Mouse (Mus musculus) forebrain, embryonic 14.5 days (tissue): Measurements from ENCODE around the gene Bgn. TPM values are rescaled to one million over a fixed set of nuclear protein-coding genes. Genes with fewer than 3 reads are reported as not detected.

Experiments used
- ATAC-seq: fragments of 200-750 bp; cut with Nextera tagmentation; 2 replicates; pipeline ENCODE4 v1.8.0; 2017; ENCODE audit warnings: mild to moderate bottlenecking, moderate library complexity
- DNase-seq: peaks from one replicate; pipeline ENCODE4 v3.0.0-alpha.2; 2015; ENCODE audit warnings: low spot score
- H3K27ac ChIP-seq: fragments of 300-500 bp; sonication (generic); 2 replicates; pipeline ENCODE4 v1.5.1; 2014; ENCODE audit warnings: low read depth, mild to moderate bottlenecking, control low read depth, low read length, moderate library complexity
- H3K27me3 ChIP-seq: fragments of 300-500 bp; sonication (generic); replicated peaks from 2 replicates; pipeline ENCODE4 v1.6.1; 2014; ENCODE audit warnings: low read length, control low read depth, mixed read lengths; ENCODE audit not compliant: control insufficient read depth, insufficient read depth
- H3K36me3 ChIP-seq: fragments of 300-500 bp; sonication (generic); 2 replicates; pipeline ENCODE4 v1.6.1; 2014; ENCODE audit warnings: low read length, control low read depth; ENCODE audit not compliant: control insufficient read depth, insufficient read depth
- H3K4me1 ChIP-seq: fragments of 300-500 bp; sonication (generic); 2 replicates; pipeline ENCODE4 v1.6.1; 2014; ENCODE audit warnings: antibody characterized with exemption, low read length, control low read depth; ENCODE audit not compliant: control insufficient read depth, insufficient read depth
- H3K4me2 ChIP-seq: fragments of 300-500 bp; sonication (generic); 2 replicates; pipeline ENCODE4 v1.6.1; 2014; ENCODE audit warnings: mild to moderate bottlenecking, control low read depth, low read length
- H3K4me3 ChIP-seq: fragments of 300-500 bp; sonication (generic); 2 replicates; pipeline ENCODE4 v1.5.1; 2014; ENCODE audit warnings: low read depth, low read length, control low read depth
- H3K9ac ChIP-seq: fragments of 300-500 bp; sonication (generic); 2 replicates; pipeline ENCODE4 v1.6.1; 2014; ENCODE audit warnings: mild to moderate bottlenecking, low read length, control low read depth, moderate library complexity
- H3K9me3 ChIP-seq: fragments of 300-500 bp; sonication (generic); replicated peaks from 2 replicates; pipeline ENCODE4 v1.6.1; 2016; ENCODE audit warnings: low read length, control low read depth, mixed read lengths; ENCODE audit not compliant: control insufficient read depth
- WGBS: fragments of 180-500 bp; shearing (Covaris S2); extraction: QIAGEN DNeasy Blood & Tissue Kit; methylation state at CpG from one replicate; pipeline ENCODE4 v1.1.7; 2014; 5-methylcytosine and 5-hydroxymethylcytosine counted together
- polyA plus RNA-seq: library from polyadenylated mRNA; unstranded; fragments of >200 nt; fragmentation: Nextera tagmentation; extraction: Ambion mirVana; gene quantifications from 2 replicates; pipeline ENCODE4 v1.2.1, GENCODE M21; 2014

Bgn gene
- polyA plus RNA-seq, 1 experiment from 2014 or later: 15.5 TPM

DNA sequence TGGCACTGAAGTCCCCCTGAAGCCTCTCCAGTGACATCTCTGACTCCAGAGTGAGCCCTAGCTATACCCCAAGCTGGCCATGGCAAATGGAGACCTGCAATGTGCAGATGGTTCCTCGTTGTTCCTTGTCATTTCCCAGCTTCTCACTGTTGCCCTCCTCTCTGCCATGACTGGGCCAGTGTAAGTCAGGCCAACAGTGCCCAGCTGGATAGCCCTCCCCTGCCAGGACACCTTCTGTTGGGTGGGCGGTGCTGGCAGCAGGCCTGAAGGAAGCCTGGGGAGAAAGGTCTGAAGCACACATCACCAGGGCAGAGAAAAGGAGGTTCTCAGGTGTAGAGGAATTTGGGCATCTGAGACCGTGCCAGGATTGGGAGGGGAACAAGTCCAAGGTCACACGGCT is 23.2 kb downstream of the Bgn start:
- H3K9me3 ChIP-seq: no peaks in the 10 kb centered on the region
- 0 out of 2 replicates have a peak, but pooled peaks cover 12% of the 10 kb centered on the region for H3K27me3 ChIP-seq
- no peak for ATAC-seq
- no peak overlapping the region for H3K9ac ChIP-seq
- no peak overlapping the region for H3K27ac ChIP-seq
- no peaks in the 10 kb centered on the region for H3K4me1 ChIP-seq
- no peak overlapping the region for H3K4me3 ChIP-seq
- DNase-seq: no peak
- no peaks in the 10 kb centered on the region for H3K36me3 ChIP-seq
- no peak overlapping the region for H3K4me2 ChIP-seq
- 78% methylated on average over 4 of the region's 4 CpGs for WGBS

DNA sequence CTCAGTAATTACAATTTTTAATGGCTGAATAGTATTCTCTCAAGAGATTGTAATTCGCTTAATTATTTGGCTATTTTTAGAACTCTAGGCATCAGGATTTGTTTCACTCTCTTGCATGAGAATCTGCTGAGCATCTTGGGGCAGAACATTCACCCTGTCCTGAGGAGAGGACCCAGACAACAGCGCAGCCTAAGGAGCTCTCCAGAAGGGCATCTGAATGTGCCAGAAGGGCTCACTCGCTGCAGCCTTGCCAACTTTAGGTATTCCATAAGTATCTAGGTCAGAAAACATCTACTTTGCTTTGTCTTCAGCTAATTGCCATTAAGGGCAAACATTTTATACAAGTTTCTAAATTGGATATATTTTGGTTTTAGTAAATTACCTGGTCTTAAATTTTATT is 25.8 kb downstream of the Bgn start:
- Histone ChIP-seq H3K9ac (no peak overlapping the region), H3K27ac (no peak overlapping the region), H3K4me2 (no peak overlapping the region), H3K4me3 (no peak overlapping the region), H3K4me1 (no peaks in the 10 kb centered on the region), H3K27me3 (0 out of 2 replicates have a peak, but pooled peaks cover 2% of the 10 kb centered on the region), H3K9me3 (no peaks in the 10 kb centered on the region), H3K36me3 (no peaks in the 10 kb centered on the region)
- no peak for ATAC-seq
- WGBS: 89% methylated on average over 3 of the region's 3 CpGs
- no peak for DNase-seq

DNA sequence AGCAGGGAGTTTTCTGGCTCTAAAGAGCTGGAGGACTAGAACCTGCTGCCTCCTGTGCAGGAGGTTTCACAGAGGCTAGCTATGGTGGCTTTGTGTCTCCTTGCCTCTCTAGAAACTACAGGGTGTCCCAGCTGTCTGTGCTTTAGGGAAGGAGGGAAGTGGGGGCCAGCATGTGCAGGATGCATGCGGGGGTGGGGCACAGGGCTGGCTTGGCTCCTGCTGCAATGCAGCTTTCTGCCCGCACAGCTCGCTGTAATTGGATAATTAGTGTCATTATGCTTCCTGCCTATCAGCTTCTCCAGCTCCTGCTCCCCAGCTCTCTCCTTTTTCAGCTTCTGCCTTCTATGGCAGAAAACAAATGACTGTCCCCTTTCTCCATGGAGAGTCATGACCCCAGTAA is 29.5 kb downstream of the Bgn start:
- Histone ChIP-seq H3K4me3 (no peak overlapping the region), H3K4me1 (no peaks in the 10 kb centered on the region), H3K27ac (0 out of 2 replicates have a peak overlapping the region, but pooled peaks have one; percentile 27), H3K9ac (no peak overlapping the region), H3K36me3 (no peaks in the 10 kb centered on the region), H3K4me2 (no peak overlapping the region), H3K9me3 (no peaks in the 10 kb centered on the region), H3K27me3 (no peaks in the 10 kb centered on the region)
- ATAC-seq (peak; percentile 88), DNase-seq (peak; percentile 57)
- 25% methylated on average over 3 of the region's 3 CpGs for WGBS

DNA sequence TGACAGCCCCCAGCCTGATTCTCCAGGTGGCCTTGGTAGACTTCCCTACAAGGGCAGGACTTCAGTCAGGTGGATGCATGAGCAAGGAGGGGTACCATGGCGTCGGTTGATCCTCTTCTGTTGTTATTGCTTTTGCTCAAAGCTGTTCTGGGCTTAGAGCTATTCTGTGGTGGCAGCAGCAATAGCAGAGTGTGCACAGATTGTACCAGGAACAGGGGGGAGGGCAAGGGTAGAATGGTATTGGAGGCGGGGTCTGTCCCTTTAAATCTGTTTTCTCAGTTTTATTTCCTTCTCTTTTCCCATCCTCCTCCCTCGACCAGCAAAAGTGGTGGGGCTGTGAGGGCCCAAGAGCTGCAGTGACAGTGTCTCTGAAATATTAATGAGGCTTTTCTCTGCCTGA is 33.2 kb downstream of the Bgn start:
- Histone ChIP-seq H3K4me1 (no peaks in the 10 kb centered on the region), H3K27ac (no peak overlapping the region), H3K36me3 (no peaks in the 10 kb centered on the region), H3K9ac (no peak overlapping the region), H3K4me2 (no peak overlapping the region), H3K27me3 (no peaks in the 10 kb centered on the region), H3K4me3 (no peak overlapping the region), H3K9me3 (no peaks in the 10 kb centered on the region)
- no peak for ATAC-seq
- DNase-seq: no peak
- WGBS: 68% methylated on average over 4 of the region's 4 CpGs

DNA sequence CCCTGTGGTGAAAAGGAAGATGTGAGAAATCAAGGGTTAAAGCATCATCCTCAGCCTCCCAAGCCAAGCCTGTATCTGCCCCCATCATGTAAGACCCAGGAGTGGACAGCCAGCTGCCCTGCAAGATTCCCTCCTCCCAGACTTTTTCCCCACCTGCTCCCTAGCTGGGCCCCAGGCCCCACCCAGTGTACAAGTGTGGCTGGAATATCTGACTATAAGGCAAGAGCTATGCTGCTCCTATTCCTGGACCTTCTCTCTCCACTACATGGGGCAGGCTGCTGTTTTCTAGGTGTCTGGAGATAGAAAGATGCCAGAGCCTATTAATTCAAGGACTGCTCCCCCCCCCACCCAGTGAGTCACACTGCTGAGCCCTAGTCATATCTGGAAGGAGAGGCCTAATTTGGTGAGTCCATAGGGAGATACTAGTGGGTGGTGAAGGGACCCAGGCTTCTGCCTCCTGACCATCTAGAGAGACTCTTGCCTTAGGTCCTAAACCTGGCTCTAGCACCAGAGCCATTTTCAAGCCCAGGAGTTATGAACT is 33.7 kb downstream of the Bgn start:
- no peak for ATAC-seq
- no peak for DNase-seq
- no peaks in the 10 kb centered on the region for H3K9me3 ChIP-seq
- H3K4me1 ChIP-seq: no peaks in the 10 kb centered on the region
- H3K27me3 ChIP-seq: no peaks in the 10 kb centered on the region
- H3K4me2 ChIP-seq: no peak overlapping the region
- no peak overlapping the region for H3K4me3 ChIP-seq
- H3K27ac ChIP-seq: no peak overlapping the region
- no peak overlapping the region for H3K9ac ChIP-seq
- no peaks in the 10 kb centered on the region for H3K36me3 ChIP-seq

DNA sequence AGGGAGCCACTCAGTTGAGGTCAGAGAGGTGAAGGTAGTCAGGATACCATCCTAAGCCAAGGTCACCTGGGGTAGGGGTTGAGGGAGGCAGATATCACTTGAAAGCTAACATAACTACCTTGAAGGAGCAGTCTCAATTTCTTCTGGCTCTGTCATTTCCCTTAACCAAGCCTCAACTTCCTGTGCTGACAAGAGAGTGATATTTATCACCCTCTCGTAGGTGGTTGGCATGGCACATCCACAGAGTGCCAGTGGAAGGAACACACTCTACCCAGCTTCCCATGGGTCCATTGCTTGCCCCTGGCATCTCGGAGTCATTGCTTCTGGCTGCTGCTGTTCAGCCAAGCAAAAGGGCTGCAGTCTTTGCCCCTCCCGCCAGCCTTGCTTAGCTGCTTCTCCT is 37.3 kb downstream of the Bgn start:
- Histone ChIP-seq H3K36me3 (no peaks in the 10 kb centered on the region), H3K9ac (no peak overlapping the region), H3K4me1 (peaks cover 2% of the 10 kb centered on the region; the same call in 1 of the 2 replicates), H3K4me3 (no peak overlapping the region), H3K27ac (no peak overlapping the region), H3K9me3 (no peaks in the 10 kb centered on the region), H3K4me2 (no peak overlapping the region), H3K27me3 (no peaks in the 10 kb centered on the region)
- no peak for DNase-seq
- no peak for ATAC-seq
- WGBS: 83% methylated on average over 3 of the region's 3 CpGs

DNA sequence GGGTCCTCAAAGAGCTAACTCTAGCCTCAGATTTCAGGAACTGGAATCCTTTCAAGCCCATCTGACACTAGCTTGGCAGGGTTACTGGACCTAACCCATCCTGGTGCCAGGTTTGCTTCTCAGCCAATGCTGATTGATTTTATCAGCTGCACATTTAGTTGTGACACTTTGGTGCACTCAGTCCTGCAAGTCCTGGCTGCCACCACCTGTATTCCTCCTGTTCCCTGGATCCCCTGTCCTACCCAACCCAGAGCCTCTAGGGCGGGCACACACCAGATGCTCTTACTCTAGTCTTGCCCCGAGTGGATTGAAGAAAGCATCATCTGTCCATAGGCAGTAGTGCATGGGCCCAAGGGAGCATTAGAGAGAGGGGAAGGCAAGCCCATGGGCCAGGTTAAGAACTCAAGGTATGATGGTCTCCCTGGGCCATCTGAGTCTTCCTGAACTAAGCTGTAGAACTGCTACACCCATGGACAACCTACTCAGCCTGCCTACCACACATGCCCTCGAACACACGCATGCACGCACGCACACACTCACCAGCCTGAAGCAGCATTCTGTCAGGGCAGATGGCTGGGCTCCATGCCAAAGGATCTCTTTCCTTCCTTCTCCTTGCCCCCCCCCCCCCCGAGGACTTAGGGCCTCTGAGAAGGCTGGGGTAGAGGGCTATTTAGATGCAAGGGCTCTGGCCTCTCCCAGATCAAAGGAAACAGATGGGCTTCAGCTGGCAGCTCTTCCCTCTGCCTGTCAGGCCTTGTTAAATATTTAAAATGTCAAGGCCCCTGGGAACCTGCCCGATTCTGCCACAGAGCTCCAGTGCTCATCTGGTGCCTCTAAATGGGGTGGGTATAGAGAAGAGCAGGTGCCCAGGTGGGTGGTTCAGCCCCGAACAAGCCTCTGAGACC is 41.2 kb downstream of the Bgn start:
- peaks cover 2% of the 10 kb centered on the region; the same call in 1 of the 2 replicates for H3K4me1 ChIP-seq
- no peak overlapping the region for H3K4me2 ChIP-seq
- DNase-seq (peak; percentile 74), ATAC-seq (peak; percentile 89)
- H3K4me3 ChIP-seq: no peak overlapping the region
- H3K36me3 ChIP-seq: no peaks in the 10 kb centered on the region
- H3K27me3 ChIP-seq: no peaks in the 10 kb centered on the region
- H3K9me3 ChIP-seq: no peaks in the 10 kb centered on the region
- peak overlapping the region; percentile 68 for H3K27ac ChIP-seq
- H3K9ac ChIP-seq: no peak overlapping the region
- WGBS: 64% methylated on average over 9 of the region's 9 CpGs

DNA sequence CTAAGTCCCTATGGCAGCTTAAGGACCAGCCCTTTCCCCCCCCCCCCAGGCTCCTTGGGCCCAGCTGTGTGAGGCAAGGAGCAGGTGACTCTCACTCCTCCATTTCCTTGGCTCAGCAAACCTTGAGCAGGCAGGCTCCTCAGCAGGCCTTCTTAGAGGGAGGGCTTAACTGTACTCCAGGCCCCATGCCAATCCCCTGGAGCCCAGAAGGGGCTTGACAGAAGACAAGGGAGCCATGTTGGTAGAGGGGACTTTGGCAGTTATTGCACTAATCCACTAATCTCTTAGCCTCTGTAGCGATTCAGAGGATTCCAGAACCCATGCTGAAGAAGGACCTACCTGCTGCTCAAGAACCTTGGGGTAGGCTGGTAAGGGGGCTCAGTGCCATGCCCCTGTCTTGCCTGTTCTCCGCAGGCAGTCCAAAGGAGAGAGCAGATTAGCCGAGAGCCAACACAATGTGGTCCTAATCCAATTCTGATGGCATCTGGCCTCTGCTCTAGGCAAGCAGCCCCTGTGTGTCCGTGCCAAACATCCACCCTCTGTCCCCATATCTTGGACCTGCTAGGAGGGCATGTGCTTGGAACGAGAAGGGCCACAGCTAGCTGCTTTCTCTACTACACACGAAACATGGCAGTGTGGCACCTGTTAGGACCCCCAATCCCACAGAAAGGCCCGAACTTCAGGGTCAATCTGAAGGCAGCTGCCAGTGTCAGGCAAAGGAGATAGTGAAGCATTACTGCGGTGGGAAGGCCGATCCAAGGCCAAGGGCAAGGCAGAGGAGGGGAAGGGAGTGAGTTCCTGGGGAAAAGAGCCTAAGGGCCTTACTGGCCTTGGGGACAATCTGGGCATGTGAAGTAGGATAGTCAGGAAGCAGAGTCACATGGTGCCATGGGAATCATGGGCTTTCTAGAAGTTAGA is 42.1 kb downstream of the Bgn start:
- Histone ChIP-seq H3K27me3 (no peaks in the 10 kb centered on the region), H3K4me3 (no peak overlapping the region), H3K4me1 (peaks cover 2% of the 10 kb centered on the region; the same call in 1 of the 2 replicates), H3K4me2 (no peak overlapping the region), H3K36me3 (no peaks in the 10 kb centered on the region), H3K27ac (peak overlapping the region; percentile 52; the same call in 1 of the 2 replicates), H3K9ac (no peak overlapping the region), H3K9me3 (no peaks in the 10 kb centered on the region)
- ATAC-seq: peak; percentile 70
- WGBS: 69% methylated on average over 9 of the region's 9 CpGs
- peak; percentile 60 for DNase-seq
